Mouse (Mus musculus) midbrain, postnatal 0 days (tissue): Measurements from ENCODE around the gene 1700029J07Rik. TPM values are rescaled to one million over a fixed set of nuclear protein-coding genes. Genes with fewer than 3 reads are reported as not detected.

Experiments
- ATAC-seq: fragments of 200-750 bp; cut with Nextera tagmentation; 2 replicates; pipeline ENCODE4 v1.8.0; 2017; ENCODE audit warnings: moderate number of reproducible peaks, mild to moderate bottlenecking, moderate TSS enrichment, moderate library complexity; ENCODE audit not compliant: low FRiP score
- DNase-seq: peaks from one replicate; pipeline ENCODE4 v3.0.0-alpha.2; 2015; ENCODE audit warnings: low spot score
- H3K27ac ChIP-seq: fragments of 300-500 bp; sonication (generic); 2 replicates; pipeline ENCODE4 v1.5.1; 2014; ENCODE audit warnings: low read depth, mild to moderate bottlenecking, low read length, mixed read lengths
- H3K27me3 ChIP-seq: fragments of 300-500 bp; sonication (generic); 2 replicates; pipeline ENCODE4 v1.6.1; 2014; ENCODE audit warnings: low read length, control low read depth, mixed read lengths; ENCODE audit not compliant: insufficient read depth
- H3K36me3 ChIP-seq: fragments of 300-500 bp; sonication (generic); 2 replicates; pipeline ENCODE4 v1.6.1; 2014; ENCODE audit warnings: low read length, control low read depth, mixed read lengths; ENCODE audit not compliant: insufficient read depth
- H3K4me1 ChIP-seq: fragments of 300-500 bp; sonication (generic); 2 replicates; pipeline ENCODE4 v1.6.1; 2014; ENCODE audit warnings: mild to moderate bottlenecking, control low read depth, antibody characterized with exemption, low read length, mixed read lengths; ENCODE audit not compliant: insufficient read depth
- H3K4me2 ChIP-seq: fragments of 300-500 bp; sonication (generic); 2 replicates; pipeline ENCODE4 v1.6.1; 2014; ENCODE audit warnings: low read depth, mild to moderate bottlenecking, low read length, mixed read lengths; ENCODE audit not compliant: poor library complexity, severe bottlenecking
- H3K4me3 ChIP-seq: fragments of 300-500 bp; sonication (generic); 2 replicates; pipeline ENCODE4 v1.5.1; 2014; ENCODE audit warnings: low read depth, mild to moderate bottlenecking, low read length, moderate library complexity
- H3K9ac ChIP-seq: fragments of 300-500 bp; sonication (generic); replicated peaks from 2 replicates; pipeline ENCODE4 v1.6.1; 2014; ENCODE audit warnings: mild to moderate bottlenecking, low read length, moderate library complexity, mixed read lengths; ENCODE audit not compliant: poor library complexity, severe bottlenecking
- H3K9me3 ChIP-seq: fragments of 300-500 bp; sonication (generic); 2 replicates; pipeline ENCODE4 v1.6.1; 2016; ENCODE audit warnings: low read length, control low read depth
- CTCF ChIP-seq: IDR thresholded peaks from 2 replicates; pipeline ENCODE4 v1.5.1; 2016; ENCODE audit warnings: antibody characterized with exemption, mild to moderate bottlenecking
- WGBS: fragments of 180-500 bp; shearing (Covaris S2); extraction: QIAGEN DNeasy Blood & Tissue Kit; methylation state at CpG from one replicate; pipeline ENCODE4 v1.1.7; 2014; 5-methylcytosine and 5-hydroxymethylcytosine counted together
- polyA plus RNA-seq: library from polyadenylated mRNA; unstranded; fragments of >200 nt; fragmentation: Nextera tagmentation; extraction: Ambion mirVana; gene quantifications from 2 replicates; pipeline ENCODE4 v1.2.1, GENCODE M21; 2015
- total RNA-seq: library from RNA; depleted of rRNA; stranded (reverse); fragments of >200 nt; gene quantifications from 2 replicates; pipeline ENCODE4 v1.2.3, GENCODE M21; 2014

1700029J07Rik gene
- total and polyA plus RNA-seq, 2 experiments from 2014 or later = 1.9 to 5.1 TPM

DNA sequence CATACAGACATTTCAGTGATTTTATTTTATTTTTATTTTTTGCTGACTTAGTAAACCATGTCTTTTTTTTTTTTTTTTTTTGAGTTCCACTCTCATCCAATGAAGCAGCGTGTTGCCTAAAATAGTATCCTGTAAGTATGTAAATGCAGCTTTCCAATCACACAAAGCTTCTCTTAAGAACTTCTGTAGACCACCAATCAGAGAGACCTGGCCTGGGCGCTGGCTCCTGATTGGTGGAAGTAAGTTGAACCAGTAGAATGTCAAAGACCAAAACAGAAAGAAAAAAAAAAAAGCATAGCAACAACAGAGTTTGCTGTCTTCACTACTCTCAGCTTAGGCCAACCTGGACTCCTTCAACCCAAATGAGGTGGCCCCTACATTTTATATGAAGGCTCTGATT is 35.3 kb upstream of the 1700029J07Rik start:
- ATAC-seq (peak; percentile 54; the same call in 1 of the 2 replicates), DNase-seq (peak; percentile 39)
- H3K4me1 ChIP-seq = no peaks in the 10 kb centered on the region
- no peak overlapping the region for H3K9ac ChIP-seq
- H3K4me3 ChIP-seq = 0 out of 2 replicates have a peak overlapping the region, but pooled peaks have one; percentile 8
- H3K36me3 ChIP-seq = no peaks in the 10 kb centered on the region
- H3K27me3 ChIP-seq = no peaks in the 10 kb centered on the region
- H3K27ac ChIP-seq = no peak overlapping the region
- no peaks in the 10 kb centered on the region for H3K9me3 ChIP-seq
- 48% methylated on average over 2 of the region's 2 CpGs for WGBS
- peak overlapping the region; percentile 37 for H3K4me2 ChIP-seq
- TF ChIP-seq CTCF = no peak

DNA sequence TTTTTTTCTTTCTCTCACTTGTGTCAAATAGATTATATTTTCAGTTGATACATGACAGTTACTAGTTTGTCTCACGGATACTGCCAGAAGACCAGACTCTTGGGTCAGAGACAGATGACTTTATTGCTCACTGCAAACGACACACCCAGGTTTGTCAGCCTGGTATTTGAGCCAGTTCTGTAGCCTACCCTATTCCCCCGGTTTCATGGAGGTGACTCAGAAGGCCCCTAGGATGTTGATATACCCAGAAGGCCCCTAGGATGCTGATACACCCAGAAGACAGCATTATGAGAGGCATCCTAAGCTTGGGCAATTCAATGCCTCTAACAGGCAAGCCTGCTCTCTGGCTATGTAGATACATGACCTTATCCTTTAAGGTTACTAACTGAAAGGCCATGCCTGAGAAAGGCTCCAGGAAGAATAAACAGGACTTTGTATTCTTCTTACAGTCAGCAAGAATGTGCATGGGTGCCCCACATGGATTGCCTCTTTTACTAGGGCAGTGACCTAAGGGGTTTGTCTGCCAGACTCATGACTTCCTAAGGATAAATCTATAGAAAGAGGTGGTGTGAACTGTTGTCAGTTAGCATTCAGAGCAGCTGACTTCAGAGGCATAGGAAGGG is 32.1 kb upstream of the 1700029J07Rik start:
- Histone ChIP-seq H3K27me3 (no peaks in the 10 kb centered on the region), H3K4me3 (no peak overlapping the region), H3K9ac (no peak overlapping the region), H3K27ac (no peak overlapping the region), H3K9me3 (no peaks in the 10 kb centered on the region), H3K4me1 (no peaks in the 10 kb centered on the region), H3K36me3 (no peaks in the 10 kb centered on the region), H3K4me2 (no peak overlapping the region)
- WGBS = 87% methylated on average over 3 of the region's 3 CpGs
- no peak for TF ChIP-seq CTCF
- DNase-seq (no peak), ATAC-seq (no peak)

DNA sequence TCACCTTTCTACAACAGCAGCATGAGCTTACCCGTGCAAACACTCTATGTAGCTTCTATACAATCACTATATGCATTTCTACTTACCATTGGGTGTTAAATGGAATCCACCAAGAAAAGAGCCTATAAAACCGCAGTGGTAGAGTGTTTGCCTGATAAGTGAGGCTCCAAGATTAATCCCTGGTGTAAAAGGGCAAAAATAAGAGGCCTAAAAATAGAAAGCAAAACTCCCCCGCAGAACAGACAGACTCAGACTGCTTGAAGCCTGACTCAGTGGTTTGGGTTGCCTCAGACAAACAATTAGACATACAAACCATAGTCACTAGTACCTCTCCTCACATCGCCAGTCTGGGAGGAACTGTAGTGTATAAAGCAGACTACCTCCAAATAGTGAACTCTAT is 30.5 kb upstream of the 1700029J07Rik start, which contains the start of gene Ankrd37:
Gene Ankrd37 (minus strand): TSS at position 112 of the 400 bp plus-strand sequence.
- WGBS = 78% methylated on average over 4 of the region's 4 CpGs
- DNase-seq = no peak

DNA sequence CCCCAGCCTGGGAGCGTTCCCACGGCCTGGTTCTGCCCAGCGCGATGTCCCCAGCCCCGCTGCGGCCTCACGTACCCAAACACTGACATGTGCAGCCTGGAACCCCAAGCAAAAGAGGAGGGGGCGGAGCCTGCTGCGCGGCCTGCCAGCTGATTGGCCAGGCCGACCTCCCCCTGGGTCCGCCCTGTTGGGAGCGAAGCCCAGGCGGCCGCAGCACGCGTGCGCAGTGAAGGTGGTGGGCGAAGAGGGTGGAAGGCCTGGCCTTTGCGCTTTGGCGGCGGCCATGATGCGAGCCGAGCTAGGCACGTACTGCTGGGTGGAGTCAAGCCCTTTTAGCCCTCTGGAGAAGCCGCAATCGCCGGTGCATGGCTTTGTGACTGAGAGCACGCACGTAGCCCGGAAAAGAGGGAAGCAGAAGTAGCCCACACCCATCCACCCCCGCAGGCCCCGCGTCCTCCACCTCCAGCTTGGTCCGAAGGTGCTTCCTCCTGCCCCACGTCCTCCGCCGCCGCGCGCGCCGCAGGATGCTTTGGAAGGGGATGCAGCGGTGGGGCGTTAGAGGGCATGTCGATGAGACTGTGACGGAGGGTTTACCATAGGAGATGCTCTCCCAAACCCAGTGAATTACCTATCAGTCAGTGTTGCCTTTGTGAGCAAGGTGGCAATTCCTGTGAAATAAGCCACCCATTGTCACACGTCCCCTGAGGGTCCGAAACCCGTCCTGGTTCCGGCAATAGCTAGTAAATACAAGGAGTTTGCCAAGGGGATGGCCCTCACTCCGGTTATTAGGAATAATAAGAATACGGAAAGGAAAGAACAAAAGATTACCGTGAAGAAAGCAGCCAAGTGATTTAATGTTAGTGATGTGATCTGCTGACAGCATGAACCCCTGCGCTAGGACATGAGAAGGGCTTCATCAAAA is 25.0 kb upstream of the 1700029J07Rik start:
- 2% methylated on average over 54 of the region's 55 CpGs for WGBS
- Histone ChIP-seq H3K27ac (peak overlapping the region; percentile 99), H3K36me3 (peaks cover 4% of the 10 kb centered on the region; the same call in 1 of the 2 replicates), H3K4me2 (peak overlapping the region; percentile 94), H3K9me3 (no peaks in the 10 kb centered on the region), H3K9ac (peak overlapping the region; percentile 82), H3K27me3 (no peaks in the 10 kb centered on the region), H3K4me1 (peaks cover 6% of the 10 kb centered on the region; the same call in 1 of the 2 replicates), H3K4me3 (peak overlapping the region; percentile 58)
- DNase-seq (peak; percentile 98), ATAC-seq (peak; percentile 99)
- TF ChIP-seq CTCF = no peak; the same call in none of the 2 replicates

More for the DNA sequence above, 30.5 kb upstream of the 1700029J07Rik start, which contains the start of gene Ankrd37:
- Histone ChIP-seq H3K4me3 (no peak within 1 kb of the TSS), H3K4me2 (no peak within 1 kb of the TSS), H3K27me3 (no peaks in the 10 kb centered on the region), H3K36me3 (no peaks in the 10 kb centered on the region), H3K4me1 (no peaks in the 10 kb centered on the region), H3K27ac (no peak within 1 kb of the TSS), H3K9ac (no peak within 1 kb of the TSS), H3K9me3 (no peaks in the 10 kb centered on the region)
- no peak for ATAC-seq
- no peak for TF ChIP-seq CTCF

DNA sequence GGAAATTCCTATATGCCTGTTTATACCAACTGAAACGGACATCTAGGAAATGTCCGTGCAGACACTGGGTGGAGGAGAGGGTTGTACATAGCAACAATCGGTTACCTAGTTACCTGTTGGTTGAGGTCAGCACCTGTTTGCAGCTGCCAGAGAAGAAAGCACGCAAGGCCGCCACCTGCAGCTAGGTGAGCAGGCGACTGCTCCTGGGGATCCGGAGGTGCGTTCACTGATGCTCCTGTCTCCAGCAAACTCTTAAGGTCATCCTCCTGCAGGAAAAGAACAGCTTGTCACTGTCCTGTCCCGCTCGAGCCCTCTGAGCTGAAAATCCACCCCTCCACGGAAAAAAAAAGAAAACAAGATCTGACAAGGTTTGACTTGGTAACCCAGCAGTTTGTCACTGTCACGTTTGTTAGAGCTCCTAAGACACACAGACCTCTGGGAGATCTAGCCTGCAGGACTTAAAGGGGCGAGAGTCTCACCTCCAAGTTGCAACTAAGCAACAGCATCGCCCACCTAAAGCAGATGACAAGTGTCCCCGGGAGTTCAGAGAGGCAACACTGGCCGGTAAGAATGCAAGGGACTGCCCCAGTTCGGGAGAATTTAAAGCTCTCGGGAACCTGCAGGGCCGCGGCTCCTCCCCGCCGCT is 24.2 kb upstream of the 1700029J07Rik start, which contains the start of gene Lrp2bp:
Gene Lrp2bp (plus strand): TSS at position 166 of the 646 bp plus-strand sequence.
- Histone ChIP-seq H3K9me3 (no peaks in the 10 kb centered on the region), H3K4me3 (peak within 1 kb of the TSS; percentile 58), H3K4me1 (peaks cover 6% of the 10 kb centered on the region; the same call in 1 of the 2 replicates), H3K4me2 (peak within 1 kb of the TSS; percentile 94), H3K36me3 (peaks cover 4% of the 10 kb centered on the region; the same call in 1 of the 2 replicates), H3K27ac (peak within 1 kb of the TSS; percentile 99), H3K9ac (peak within 1 kb of the TSS; percentile 82), H3K27me3 (no peaks in the 10 kb centered on the region)
- TF ChIP-seq CTCF = peak; percentile 31; the same call in 1 of the 2 replicates
- peak; percentile 5 for DNase-seq
- 0 out of 2 replicates have a peak, but pooled peaks have one; percentile 4 for ATAC-seq
- WGBS = 1% methylated on average over 22 of the region's 22 CpGs
